Mouse (Mus musculus) right cerebral cortex, postnatal 4 days (tissue): ENCODE data around the gene Nlgn2.

Experiments used
- DNase-seq: peaks from one replicate; pipeline ENCODE4 v3.0.0-alpha.2; 2022

Gene Nlgn2

GRCm38 (mm10) chr11:69818871-69819270 lies 18.7 kb downstream of the Nlgn2 start:
- DNase-seq: no peak

GRCm38 (mm10) chr11:69818365-69818764 lies 19.2 kb downstream of the Nlgn2 start, which contains the start of gene Spem2:
Gene Spem2 (minus strand): TSS chr11:69818465.
- DNase-seq: no peak

- no peak for DNase-seq
Measured at GRCm38 (mm10) chr11:69816520-69816919, 21.1 kb downstream of the Nlgn2 start.

- no peak for DNase-seq
Measured at GRCm38 (mm10) chr11:69815155-69815554, 22.4 kb downstream of the Nlgn2 start, which contains the start of gene Gm39566. Gene Gm39566 (minus strand): TSS chr11:69815298.

GRCm38 (mm10) chr11:69810280-69810679 lies 27.3 kb downstream of the Nlgn2 start:
- no peak for DNase-seq

GRCm38 (mm10) chr11:69807641-69808040 lies 29.9 kb downstream of the Nlgn2 start:
- DNase-seq: no peak

GRCm38 (mm10) chr11:69806378-69806777 lies 31.2 kb downstream of the Nlgn2 start:
- DNase-seq: no peak

GRCm38 (mm10) chr11:69804972-69805909 lies 32.3 kb downstream of the Nlgn2 start, which contains the start of gene Tmem102:
Gene Tmem102 (minus strand): TSS chr11:69805624.
- DNase-seq: no peak

- no peak for DNase-seq
Measured at GRCm38 (mm10) chr11:69804652-69804940, 33.0 kb downstream of the Nlgn2 start.

GRCm38 (mm10) chr11:69803786-69804651 lies 33.6 kb downstream of the Nlgn2 start:
- peak; percentile 62 for DNase-seq

GRCm38 (mm10) chr11:69803328-69803727 lies 34.3 kb downstream of the Nlgn2 start:
- no peak for DNase-seq

- DNase-seq: peak; percentile 81
Measured at GRCm38 (mm10) chr11:69802648-69803105, 34.9 kb downstream of the Nlgn2 start.

GRCm38 (mm10) chr11:69801379-69801977 lies 36.1 kb downstream of the Nlgn2 start, which contains the start of gene Fgf11:
Gene Fgf11 (minus strand): TSS chr11:69801857.
- DNase-seq: no peak

GRCm38 (mm10) chr11:69800392-69801197 lies 37.0 kb downstream of the Nlgn2 start:
- DNase-seq: peak; percentile 84

GRCm38 (mm10) chr11:69800138-69800391 lies 37.5 kb downstream of the Nlgn2 start:
- DNase-seq: peak; percentile 74

- no peak for DNase-seq
Measured at GRCm38 (mm10) chr11:69799394-69800137, 38.0 kb downstream of the Nlgn2 start.

- DNase-seq: no peak
Measured at GRCm38 (mm10) chr11:69797924-69798323, 39.7 kb downstream of the Nlgn2 start.

- DNase-seq: no peak
Measured at GRCm38 (mm10) chr11:69795983-69796435, 41.6 kb downstream of the Nlgn2 start.

- DNase-seq: peak; percentile 79
Measured at GRCm38 (mm10) chr11:69795168-69795982, 42.2 kb downstream of the Nlgn2 start, which contains the start of gene Chrnb1. Gene Chrnb1 (minus strand): TSS chr11:69795943.

GRCm38 (mm10) chr11:69793429-69793828 lies 44.2 kb downstream of the Nlgn2 start:
- DNase-seq: no peak
